Mouse (Mus musculus): Measurements from ENCODE around the gene Mcoln1. TPM values are rescaled to one million over a fixed set of nuclear protein-coding genes. Genes with fewer than 3 reads are reported as not detected.
A peak's percentile ranks its signal among the peaks of the same experiment; 100 is the strongest.

The Mcoln1 gene
- total RNA-seq, 2 experiments from 2014 or later: 30.2 to 37.6 TPM

- no peak for DNase-seq
Measured at GRCm38 (mm10) chr8:3498583-3498982, 1.7 kb upstream of the Mcoln1 start.

GRCm38 (mm10) chr8:3499751-3500150 is 506 bp upstream of the Mcoln1 start:
- DNase-seq: no peak

GRCm38 (mm10) chr8:3502217-3502616 is 2.0 kb downstream of the Mcoln1 start:
- no peak for DNase-seq

- no peak for DNase-seq
Measured at GRCm38 (mm10) chr8:3507979-3508754, 7.9 kb downstream of the Mcoln1 start.

GRCm38 (mm10) chr8:3514681-3515247 is 14.5 kb downstream of the Mcoln1 start:
- no peak for DNase-seq

GRCm38 (mm10) chr8:3515260-3515671 is 15.0 kb downstream of the Mcoln1 start, which contains the start of gene Pnpla6:
TSS of gene Pnpla6 (plus strand) at chr8:3515384.
- peak; percentile 94 for DNase-seq

- peak; percentile 60 for DNase-seq
Measured at GRCm38 (mm10) chr8:3515771-3516417, 15.6 kb downstream of the Mcoln1 start.

- DNase-seq: peak; percentile 93
Measured at GRCm38 (mm10) chr8:3516450-3517116, 16.3 kb downstream of the Mcoln1 start.

GRCm38 (mm10) chr8:3517117-3517495 is 16.8 kb downstream of the Mcoln1 start:
- DNase-seq: peak; percentile 38

- no peak for DNase-seq
Measured at GRCm38 (mm10) chr8:3522007-3522697, 21.9 kb downstream of the Mcoln1 start.

GRCm38 (mm10) chr8:3530816-3531215 is 30.6 kb downstream of the Mcoln1 start:
- no peak for DNase-seq

- no peak for DNase-seq
Measured at GRCm38 (mm10) chr8:3531936-3532335, 31.7 kb downstream of the Mcoln1 start.

GRCm38 (mm10) chr8:3536053-3536841 is 36.0 kb downstream of the Mcoln1 start:
- DNase-seq: no peak

- no peak for DNase-seq
Measured at GRCm38 (mm10) chr8:3536940-3537339, 36.7 kb downstream of the Mcoln1 start.

- no peak for DNase-seq
Measured at GRCm38 (mm10) chr8:3537666-3538065, 37.4 kb downstream of the Mcoln1 start.

- DNase-seq: no peak
Measured at GRCm38 (mm10) chr8:3539146-3539545, 38.9 kb downstream of the Mcoln1 start.

- no peak for DNase-seq
Measured at GRCm38 (mm10) chr8:3540076-3540475, 39.8 kb downstream of the Mcoln1 start.

- DNase-seq: no peak
Measured at GRCm38 (mm10) chr8:3546511-3546910, 46.3 kb downstream of the Mcoln1 start.

GRCm38 (mm10) chr8:3552240-3552639 is 52.0 kb downstream of the Mcoln1 start:
- DNase-seq: no peak

GRCm38 (mm10) chr8:3556114-3556513 is 55.9 kb downstream of the Mcoln1 start:
- no peak for DNase-seq

Data from adrenal gland, postnatal 10 days (tissue).